Mouse (Mus musculus) mature B cell (primary cell): ENCODE data around the gene Itgal.

Source experiments
- in situ Hi-C: fragments of 300-500 bp; cut with MboI; formaldehyde crosslinking; loops from 2 replicates; pipeline ENCODE4 v1.14.3; 2019

Itgal gene

GRCm38 (mm10) chr7:127378310-127378921, 82.4 kb downstream of the Itgal start:
- in situ Hi-C loops: no loop called here
